Mouse (Mus musculus) liver, embryonic 15.5 days (tissue): ENCODE measurements around the gene Opa3. TPM values are rescaled to one million over a fixed set of nuclear protein-coding genes. Genes with fewer than 3 reads are reported as not detected.
A peak's percentile ranks its signal among the peaks of the same experiment; 100 is the strongest.

ENCODE experiments used
- ATAC-seq: fragments of 200-750 bp; cut with Nextera tagmentation; 2 replicates; pipeline ENCODE4 v1.8.0; 2017; ENCODE audit warnings: moderate number of reproducible peaks, mild to moderate bottlenecking, moderate library complexity; ENCODE audit not compliant: insufficient read depth
- H3K27ac ChIP-seq: fragments of 300-500 bp; sonication (generic); replicated peaks from 2 replicates; pipeline ENCODE4 v1.5.1; 2015; ENCODE audit warnings: mild to moderate bottlenecking, inconsistent platforms
- H3K27me3 ChIP-seq: fragments of 300-500 bp; sonication (generic); 2 replicates; pipeline ENCODE4 v1.6.1; 2015; ENCODE audit warnings: mild to moderate bottlenecking, inconsistent platforms
- H3K36me3 ChIP-seq: fragments of 300-500 bp; sonication (generic); replicated peaks from 2 replicates; pipeline ENCODE4 v1.6.1; 2015; ENCODE audit warnings: moderate library complexity, mild to moderate bottlenecking, inconsistent platforms
- H3K4me1 ChIP-seq: fragments of 300-500 bp; sonication (generic); replicated peaks from 2 replicates; pipeline ENCODE4 v1.6.1; 2015; ENCODE audit warnings: inconsistent platforms
- H3K4me2 ChIP-seq: fragments of 300-500 bp; sonication (generic); 2 replicates; pipeline ENCODE4 v1.6.1; 2015; ENCODE audit warnings: moderate library complexity, mild to moderate bottlenecking, inconsistent platforms
- H3K4me3 ChIP-seq: fragments of 300-500 bp; sonication (generic); replicated peaks from 2 replicates; pipeline ENCODE4 v1.5.1; 2015; ENCODE audit warnings: mild to moderate bottlenecking, inconsistent platforms
- H3K9ac ChIP-seq: fragments of 300-500 bp; sonication (generic); 2 replicates; pipeline ENCODE4 v1.6.1; 2015; ENCODE audit warnings: moderate library complexity, mild to moderate bottlenecking, inconsistent platforms
- H3K9me3 ChIP-seq: fragments of 300-500 bp; sonication (generic); replicated peaks from 2 replicates; pipeline ENCODE4 v1.6.1; 2016; ENCODE audit warnings: inconsistent platforms
- WGBS: fragments of 180-500 bp; shearing (Covaris S2); methylation state at CpG from one replicate; pipeline ENCODE4 v1.1.7; 2015; ENCODE audit warnings: mixed read lengths; ENCODE audit not compliant: insufficient replicate concordance; 5-methylcytosine and 5-hydroxymethylcytosine counted together
- microRNA counts: library from miRNA; unstranded; fragments of <30 nt; microRNA quantifications from one replicate; lab custom pipeline; 2016
- microRNA-seq: library from miRNA; unstranded; fragments of <30 nt; microRNA quantifications from one replicate; pipeline ENCODE4, GENCODE M21; 2016
- polyA plus RNA-seq: library from polyadenylated mRNA; unstranded; fragments of >200 nt; fragmentation: Nextera tagmentation; extraction: Ambion mirVana; gene quantifications from 2 replicates; pipeline ENCODE4 v1.2.1, GENCODE M21; 2015

The Opa3 gene
- polyA plus RNA-seq, 1 experiment from 2014 or later: 15.3 TPM

- peak overlapping the region; percentile 52 for H3K4me2 ChIP-seq
- under 1% methylated on average over 29 of the region's 29 CpGs for WGBS
- peak; percentile 82 for ATAC-seq
- peak overlapping the region; percentile 61 for H3K4me3 ChIP-seq
- peak overlapping the region; percentile 9; the same call in 1 of the 2 replicates for H3K9ac ChIP-seq
- H3K27ac ChIP-seq: no peak overlapping the region
- H3K27me3 ChIP-seq: peaks cover 52% of the 10 kb centered on the region
- no peaks in the 10 kb centered on the region; the same call in 1 of the 2 replicates for H3K9me3 ChIP-seq
- H3K36me3 ChIP-seq: no peaks in the 10 kb centered on the region
- H3K4me1 ChIP-seq: peaks cover 27% of the 10 kb centered on the region
Observed at GRCm38 (mm10) chr7:19300501-19301421, 72.6 kb downstream of the Opa3 start.

DNA sequence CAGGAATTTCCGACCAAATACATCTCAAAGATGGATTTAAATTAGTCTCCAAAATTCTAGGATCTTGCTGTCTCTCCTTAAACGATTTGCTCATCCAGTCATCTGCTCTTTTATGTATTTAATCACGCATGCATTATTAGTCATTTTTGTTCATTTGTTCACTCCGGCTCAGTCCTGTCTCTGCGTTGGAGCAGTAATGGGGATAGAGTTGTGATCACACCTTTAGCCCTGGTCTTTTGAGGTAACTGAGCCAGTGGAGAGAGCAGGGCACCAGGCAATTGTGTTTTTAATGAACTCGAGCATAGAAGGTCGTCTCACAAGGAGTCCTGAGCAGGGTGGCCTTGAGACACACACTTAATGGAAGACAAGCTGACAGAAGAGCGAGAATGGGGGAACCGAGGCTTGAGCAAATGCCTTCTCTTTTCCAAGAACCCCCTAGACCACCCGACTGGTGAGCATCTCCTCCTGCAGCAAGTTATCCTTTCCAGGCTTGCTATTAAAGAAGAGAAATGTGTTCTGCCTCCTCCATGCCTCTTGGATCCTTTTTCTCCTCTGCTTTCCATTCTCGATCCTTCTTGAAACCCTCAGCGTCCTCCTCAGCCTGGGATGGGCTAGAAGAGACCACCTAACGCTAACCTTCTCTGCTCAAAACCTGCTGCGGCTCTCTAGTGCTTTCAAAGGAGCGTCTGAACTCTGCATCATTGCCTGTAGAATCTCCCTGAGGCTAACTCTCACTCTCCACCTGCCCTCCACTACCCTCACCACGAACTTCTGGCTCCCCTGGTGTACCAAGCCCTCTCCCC, 73.5 kb downstream of the Opa3 start:
- peaks cover 61% of the 10 kb centered on the region for H3K27me3 ChIP-seq
- peak overlapping the region; percentile 0; the same call in 1 of the 2 replicates for H3K4me3 ChIP-seq
- no peaks in the 10 kb centered on the region for H3K36me3 ChIP-seq
- ATAC-seq: no peak
- no peak overlapping the region for H3K27ac ChIP-seq
- 12% methylated on average over 16 of the region's 16 CpGs for WGBS
- peaks cover 24% of the 10 kb centered on the region for H3K4me1 ChIP-seq
- no peaks in the 10 kb centered on the region; the same call in 1 of the 2 replicates for H3K9me3 ChIP-seq
- no peak overlapping the region for H3K9ac ChIP-seq
- peak overlapping the region; percentile 52 for H3K4me2 ChIP-seq

- no peak overlapping the region for H3K4me2 ChIP-seq
- peaks cover 68% of the 10 kb centered on the region for H3K27me3 ChIP-seq
- H3K9me3 ChIP-seq: no peaks in the 10 kb centered on the region
- ATAC-seq: no peak
- H3K4me3 ChIP-seq: no peak overlapping the region
- no peaks in the 10 kb centered on the region for H3K36me3 ChIP-seq
- H3K27ac ChIP-seq: no peak overlapping the region
- 42% methylated on average over 13 of the region's 13 CpGs for WGBS
- H3K4me1 ChIP-seq: peaks cover 25% of the 10 kb centered on the region
- no peak overlapping the region for H3K9ac ChIP-seq
Observed at GRCm38 (mm10) chr7:19302264-19303045, 74.3 kb downstream of the Opa3 start.

- 70% methylated on average over 12 of the region's 12 CpGs for WGBS
- H3K27ac ChIP-seq: no peak overlapping the region
- H3K27me3 ChIP-seq: peaks cover 69% of the 10 kb centered on the region
Observed at GRCm38 (mm10) chr7:19303046-19303305, 74.8 kb downstream of the Opa3 start.

DNA sequence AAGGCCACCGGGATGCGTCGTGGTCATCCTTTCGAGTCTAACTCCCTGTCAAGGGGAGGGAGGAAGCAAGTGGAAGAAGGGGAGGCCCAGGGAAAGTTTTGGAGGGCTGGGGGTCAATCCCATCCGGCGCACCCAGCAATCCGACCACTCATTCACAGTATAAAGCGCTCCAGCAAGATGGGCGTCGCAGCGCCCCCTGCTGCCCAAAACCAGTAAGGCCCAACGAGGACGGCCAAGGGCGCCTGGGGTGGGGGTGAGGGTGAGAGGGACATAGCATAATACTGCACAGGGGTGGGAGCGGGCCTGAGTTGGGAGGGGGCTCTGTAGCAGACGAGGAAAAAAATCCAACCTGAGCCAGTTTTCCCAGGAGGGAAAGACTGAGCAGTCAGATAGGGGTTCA, 75.6 kb downstream of the Opa3 start:
- no peaks in the 10 kb centered on the region for H3K9me3 ChIP-seq
- H3K4me1 ChIP-seq: peaks cover 38% of the 10 kb centered on the region
- H3K9ac ChIP-seq: no peak overlapping the region
- H3K27ac ChIP-seq: no peak overlapping the region
- peaks cover 75% of the 10 kb centered on the region for H3K27me3 ChIP-seq
- 1% methylated on average over 16 of the region's 16 CpGs for WGBS
- peak overlapping the region; percentile 17; the same call in 1 of the 2 replicates for H3K4me3 ChIP-seq
- H3K4me2 ChIP-seq: peak overlapping the region; percentile 49
- H3K36me3 ChIP-seq: no peaks in the 10 kb centered on the region
- ATAC-seq: no peak

More at GRCm38 (mm10) chr7:19303046-19303305, 74.8 kb downstream of the Opa3 start:
- Histone ChIP-seq H3K4me3 (no peak overlapping the region), H3K9ac (no peak overlapping the region), H3K9me3 (no peaks in the 10 kb centered on the region), H3K4me1 (peaks cover 30% of the 10 kb centered on the region), H3K4me2 (no peak overlapping the region), H3K36me3 (no peaks in the 10 kb centered on the region)
- no peak for ATAC-seq

DNA sequence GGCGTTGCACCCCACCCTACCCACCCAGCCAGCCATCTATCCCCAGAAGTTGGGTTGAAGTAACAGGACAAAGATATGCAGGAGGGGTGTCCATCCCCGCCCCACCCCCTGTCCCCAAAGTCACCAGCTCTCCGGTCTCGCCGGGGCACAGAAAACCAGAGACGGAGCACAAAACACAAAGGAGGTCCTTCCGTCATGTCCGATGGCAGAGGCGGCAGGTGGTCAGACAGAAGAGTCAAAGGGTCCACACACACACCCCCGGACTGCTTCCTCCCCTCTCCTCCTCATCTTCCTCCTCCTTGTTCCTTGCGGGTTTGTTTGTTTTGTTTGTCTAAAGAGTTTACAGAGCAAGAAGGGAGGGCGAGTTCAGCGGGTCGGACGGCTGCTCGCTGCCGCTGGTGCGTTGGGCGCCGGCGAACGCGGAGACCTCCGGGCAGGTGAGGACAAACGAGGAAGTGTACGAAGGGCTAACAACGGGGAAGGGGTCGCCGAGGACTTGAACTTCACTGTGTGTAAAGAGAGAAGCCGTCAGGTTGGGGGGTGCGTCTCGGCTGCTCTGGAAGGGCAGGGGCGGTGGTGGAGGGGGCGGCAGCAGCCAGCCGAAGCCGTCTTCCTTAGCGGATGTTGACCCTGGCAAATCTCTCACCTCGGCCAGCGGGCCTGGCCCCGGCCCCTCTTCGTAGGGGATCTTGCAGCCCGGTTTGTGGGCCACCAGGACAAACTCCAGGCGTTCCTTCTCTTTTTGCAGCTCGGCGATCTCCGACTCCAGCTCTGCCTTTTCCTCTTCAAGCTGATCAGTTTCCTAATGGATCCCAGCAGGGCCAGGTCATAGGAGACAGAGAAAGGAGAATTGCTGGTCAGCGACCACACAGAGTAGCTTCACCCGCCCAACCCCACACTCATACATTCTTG, 76.6 kb downstream of the Opa3 start:
- no peaks in the 10 kb centered on the region for H3K36me3 ChIP-seq
- H3K27me3 ChIP-seq: peaks cover 84% of the 10 kb centered on the region
- no peak for ATAC-seq
- H3K4me3 ChIP-seq: peak overlapping the region; percentile 18
- WGBS: 1% methylated on average over 47 of the region's 48 CpGs
- H3K9ac ChIP-seq: no peak overlapping the region
- H3K4me1 ChIP-seq: peaks cover 47% of the 10 kb centered on the region
- no peak overlapping the region for H3K27ac ChIP-seq
- H3K9me3 ChIP-seq: no peaks in the 10 kb centered on the region
- peak overlapping the region; percentile 49 for H3K4me2 ChIP-seq

DNA sequence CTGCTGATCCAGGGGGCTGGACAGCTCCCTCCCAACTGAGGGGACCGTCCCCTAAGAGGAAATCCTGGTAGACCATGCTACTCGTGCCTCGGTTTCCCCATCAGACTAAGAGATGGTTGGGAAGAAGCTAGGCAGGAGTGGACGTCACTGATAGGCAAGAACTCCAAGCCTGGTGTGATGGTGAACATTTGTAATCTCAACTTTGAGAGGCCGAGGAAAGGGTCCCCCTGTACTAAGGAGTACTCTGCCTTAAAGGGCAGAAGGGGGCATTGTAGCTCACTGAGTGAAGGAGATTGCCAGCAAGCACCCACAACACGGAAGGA, 77.2 kb downstream of the Opa3 start:
- Histone ChIP-seq H3K9ac (no peak overlapping the region), H3K4me2 (no peak overlapping the region), H3K4me3 (no peak overlapping the region), H3K27me3 (peaks cover 85% of the 10 kb centered on the region), H3K4me1 (peaks cover 51% of the 10 kb centered on the region), H3K36me3 (no peaks in the 10 kb centered on the region), H3K27ac (no peak overlapping the region), H3K9me3 (no peaks in the 10 kb centered on the region)
- no peak for ATAC-seq
- 3% methylated on average over 6 of the region's 6 CpGs for WGBS

MicroRNA genes within 50 kb of the gene (microRNA counts, 519-probe panel; counts per million panel counts)
- not detected for microRNA mmu-miR-330 (lab: Ali Mortazavi, UCI)

Small RNA genes lying within 50 kb of the gene (microRNA-seq; reads per million reads assigned to microRNA genes)
- 167 reads per million, percentile 58 among the genes with 10 or more reads in this experiment for gene Mir330

Other genes with a start within 250 kb of the Opa3 start
- gene Nanos2, start 240.9 kb upstream of the Opa3 start, polyA plus RNA-seq: not detected in 2 replicates
- 0.15 and 0.55 TPM in 2 replicates for gene Mypop, start 237.1 kb upstream of the Opa3 start, polyA plus RNA-seq
- 8.2 and 9.9 TPM in 2 replicates for gene Irf2bp1, start 224.3 kb upstream of the Opa3 start, polyA plus RNA-seq
- 45.8 and 52.1 TPM in 2 replicates for gene Foxa3, start 204.8 kb upstream of the Opa3 start, polyA plus RNA-seq
- 14.6 and 15.4 TPM in 2 replicates for gene Sympk, start 204.0 kb upstream of the Opa3 start, polyA plus RNA-seq
- not detected in 2 replicates for gene Rsph6a, start 173.6 kb upstream of the Opa3 start, polyA plus RNA-seq
- gene Dmwd, start 152.1 kb upstream of the Opa3 start, polyA plus RNA-seq: 3.6 and 5.4 TPM in 2 replicates
- gene Dmpk, start 144.5 kb upstream of the Opa3 start, polyA plus RNA-seq: 13.9 and 15.8 TPM in 2 replicates
- 0.90 and 1.2 TPM in 2 replicates for gene Six5, start 133.7 kb upstream of the Opa3 start, polyA plus RNA-seq
- gene Gm4969, start 110.0 kb upstream of the Opa3 start, polyA plus RNA-seq: 0.14 and 0.17 TPM in 2 replicates
- 5.1 TPM in 2 replicates for gene Fbxo46, start 108.5 kb upstream of the Opa3 start, polyA plus RNA-seq
- 4.1 and 4.6 TPM in 2 replicates for gene Qpctl, start 79.0 kb upstream of the Opa3 start, polyA plus RNA-seq
- gene Snrpd2, start 78.6 kb upstream of the Opa3 start, polyA plus RNA-seq: 52.8 and 55.6 TPM in 2 replicates
- 0.36 and 1.0 TPM in 2 replicates for gene Gipr, start 62.2 kb upstream of the Opa3 start, polyA plus RNA-seq
- 3.9 and 4.2 TPM in 2 replicates for gene Eml2, start 51.9 kb upstream of the Opa3 start, polyA plus RNA-seq
- gene Gpr4, start 15.8 kb upstream of the Opa3 start, polyA plus RNA-seq: 0.50 TPM in 2 replicates
- gene Vasp, start 43.5 kb downstream of the Opa3 start, polyA plus RNA-seq: 41.2 and 42.4 TPM in 2 replicates
- 0.05 TPM in 1 of 2 replicates, not detected in the other for gene Ppm1n, start 51.7 kb downstream of the Opa3 start, polyA plus RNA-seq
- gene Rtn2, start 54.3 kb downstream of the Opa3 start, polyA plus RNA-seq: 3.9 and 5.2 TPM in 2 replicates
- gene Fosb, start 81.7 kb downstream of the Opa3 start, polyA plus RNA-seq: 0.03 TPM in 1 of 2 replicates, not detected in the other
- 14.0 and 14.5 TPM in 2 replicates for gene Ercc1, start 116.4 kb downstream of the Opa3 start, polyA plus RNA-seq
- 7.9 and 8.1 TPM in 2 replicates for gene Cd3eap, start 131.1 kb downstream of the Opa3 start, polyA plus RNA-seq
- gene Ppp1r13l, start 131.4 kb downstream of the Opa3 start, polyA plus RNA-seq: 0.94 and 1.5 TPM in 2 replicates
- gene Ercc2, start 153.7 kb downstream of the Opa3 start, polyA plus RNA-seq: 6.2 and 7.5 TPM in 2 replicates
- 0.46 and 0.84 TPM in 2 replicates for gene Klc3, start 175.8 kb downstream of the Opa3 start, polyA plus RNA-seq
- 32.2 and 49.9 TPM in 2 replicates for gene Ckm, start 176.4 kb downstream of the Opa3 start, polyA plus RNA-seq
- gene Mark4, start 230.5 kb downstream of the Opa3 start, polyA plus RNA-seq: 1.2 and 1.6 TPM in 2 replicates
- gene Exoc3l2, start 235.0 kb downstream of the Opa3 start, polyA plus RNA-seq: 0.85 and 1.2 TPM in 2 replicates